Mouse (Mus musculus) right cerebral cortex, postnatal 4 days (tissue): Measurements from ENCODE around the gene Pglyrp1.
A peak's percentile ranks its signal among the peaks of the same experiment; 100 is the strongest.

Source experiments
- DNase-seq: peaks from one replicate; pipeline ENCODE4 v3.0.0-alpha.2; 2022

The Pglyrp1 gene

GRCm38 (mm10) chr7:18886963-18887362 is 15.8 kb downstream of the Pglyrp1 start:
- DNase-seq = no peak

DNA sequence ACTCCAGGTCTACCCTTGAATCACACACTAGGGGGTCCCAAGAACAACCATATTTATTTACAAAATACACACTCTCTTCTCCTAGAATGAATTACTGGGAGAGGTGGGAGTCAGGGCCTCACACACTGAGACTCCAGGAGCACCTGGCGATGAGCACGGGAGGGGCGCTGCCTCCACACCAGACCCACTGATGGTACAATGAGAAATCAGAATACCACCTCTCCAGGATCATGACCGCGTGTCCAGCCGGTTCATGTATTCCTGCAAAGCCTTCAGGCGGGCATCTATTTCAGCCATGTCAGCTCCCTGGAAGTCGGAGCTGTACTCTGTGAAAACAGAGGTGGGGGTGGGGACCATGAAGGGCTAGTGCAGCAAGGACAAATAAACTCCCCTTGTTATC is 19.7 kb downstream of the Pglyrp1 start:
- no peak for DNase-seq

- peak; percentile 92 for DNase-seq
Measured at GRCm38 (mm10) chr7:18891872-18892599, 20.9 kb downstream of the Pglyrp1 start.

GRCm38 (mm10) chr7:18893009-18893408 is 21.9 kb downstream of the Pglyrp1 start:
- DNase-seq = no peak

GRCm38 (mm10) chr7:18893651-18894430 is 22.7 kb downstream of the Pglyrp1 start:
- peak; percentile 65 for DNase-seq

- DNase-seq = peak; percentile 57
Measured at GRCm38 (mm10) chr7:18896536-18896935, 25.4 kb downstream of the Pglyrp1 start.

- DNase-seq = no peak
Measured at GRCm38 (mm10) chr7:18900513-18900912, 29.4 kb downstream of the Pglyrp1 start.

DNA sequence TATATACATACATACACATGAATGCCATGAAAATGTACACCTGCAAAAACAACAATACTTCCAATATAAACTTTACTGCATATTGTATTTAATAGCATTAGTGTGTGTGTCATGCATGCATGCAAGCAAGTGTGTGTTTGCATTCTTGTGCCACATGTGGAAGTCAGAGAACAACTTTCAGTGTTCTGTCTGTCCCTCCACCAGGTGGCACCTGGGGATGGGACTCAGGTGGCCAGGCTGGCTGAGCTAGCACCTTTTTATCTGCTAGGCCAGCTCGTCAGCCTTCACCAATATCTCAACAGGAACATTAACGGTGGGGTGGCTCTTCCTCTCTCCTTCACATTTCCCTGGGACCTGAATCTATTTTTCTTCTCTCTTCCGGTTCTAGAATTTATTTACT is 31.4 kb downstream of the Pglyrp1 start:
- no peak for DNase-seq

- no peak for DNase-seq
Measured at GRCm38 (mm10) chr7:18904971-18905370, 33.8 kb downstream of the Pglyrp1 start.

DNA sequence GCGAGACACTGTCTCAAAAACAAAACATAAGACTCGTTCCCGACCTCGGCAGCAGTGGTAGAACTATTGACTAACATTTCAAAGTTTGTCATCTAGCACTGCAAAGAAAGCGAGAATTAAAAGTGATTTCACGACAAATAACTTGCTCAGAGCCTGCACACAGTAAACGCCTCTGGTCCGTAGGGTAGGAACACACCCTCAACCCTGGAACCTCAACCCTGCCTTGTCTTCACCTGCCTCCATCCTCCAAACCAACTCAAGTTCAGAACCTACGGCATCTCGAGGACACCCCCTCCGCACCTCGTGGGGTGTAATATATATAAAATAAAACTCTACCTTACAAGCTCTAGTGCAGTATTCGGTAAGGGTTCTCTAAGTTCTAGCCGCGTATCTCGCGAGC is 38.7 kb downstream of the Pglyrp1 start:
- no peak for DNase-seq

DNA sequence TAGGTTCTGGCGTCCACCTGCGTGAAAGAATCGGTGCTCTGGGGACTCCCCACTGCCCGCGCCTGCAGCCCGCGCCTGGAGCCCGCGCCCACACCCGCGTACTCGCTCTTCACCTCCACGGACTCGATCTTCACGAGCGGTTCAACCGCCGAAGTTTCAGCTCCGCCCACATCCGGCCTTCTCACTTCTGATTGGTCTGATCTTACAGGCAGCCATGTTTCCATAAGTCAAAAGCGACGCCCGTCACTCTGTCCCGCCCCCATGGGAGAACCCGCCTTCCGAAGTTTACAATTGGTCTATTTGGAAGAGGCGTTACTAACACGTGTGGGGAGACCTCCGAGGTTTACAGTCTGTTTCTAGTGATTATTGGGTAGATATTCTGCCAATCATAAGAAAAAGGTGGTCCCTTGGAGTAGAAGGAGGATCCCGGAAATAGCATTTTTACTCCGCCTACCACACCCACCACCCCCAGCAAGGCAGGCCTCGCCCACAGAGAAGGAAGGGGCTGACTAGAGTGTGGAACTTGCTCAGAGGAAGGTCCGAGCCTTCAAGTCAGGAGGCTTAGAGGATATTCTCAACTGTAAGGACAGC is 39.2 kb downstream of the Pglyrp1 start, which contains the start of gene Ccdc61:
Gene Ccdc61 (minus strand): TSS at position 175 of the 591 bp plus-strand sequence.
- peak; percentile 92 for DNase-seq

- no peak for DNase-seq
Measured at GRCm38 (mm10) chr7:18916254-18916653, 45.1 kb downstream of the Pglyrp1 start.

DNA sequence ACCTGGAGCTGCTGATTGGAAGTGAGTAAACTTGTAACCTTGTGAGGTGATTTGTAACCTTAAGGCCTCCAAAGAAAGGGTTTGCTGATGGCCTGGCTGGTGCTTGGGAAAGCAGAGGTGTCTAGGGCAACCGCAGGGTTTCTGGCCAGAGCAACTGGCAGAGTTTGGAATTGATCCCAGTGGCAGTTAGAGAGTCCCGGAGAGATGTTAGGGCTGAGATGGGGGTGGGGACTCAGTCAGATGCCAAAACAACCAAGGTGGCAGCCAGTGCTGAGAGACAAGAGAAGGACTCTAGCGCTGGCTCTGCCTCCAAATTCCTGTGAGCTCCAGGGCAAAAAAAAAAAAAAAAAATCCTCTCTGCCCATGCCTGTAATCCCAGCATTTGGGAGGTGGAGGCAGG is 46.8 kb downstream of the Pglyrp1 start:
- DNase-seq = no peak

DNA sequence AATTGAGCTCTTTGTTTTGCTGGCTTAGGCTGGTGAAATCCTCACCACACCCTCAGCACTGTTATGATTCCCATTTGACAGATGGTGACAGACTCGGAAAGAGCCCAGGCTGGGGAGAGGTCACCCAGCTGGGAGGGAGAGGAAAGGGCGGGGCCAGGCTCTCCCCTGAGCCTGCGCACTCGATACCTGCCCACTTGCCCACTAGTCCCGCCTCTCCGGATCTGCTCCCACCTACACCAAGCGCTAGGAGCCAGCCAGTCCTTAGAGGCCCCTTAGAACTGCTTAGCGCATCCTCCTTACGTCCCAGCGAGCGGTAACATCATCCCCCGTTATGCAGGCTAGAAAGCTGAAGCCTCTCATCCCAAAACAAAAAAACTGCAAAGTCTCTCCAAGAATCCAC is 49.9 kb downstream of the Pglyrp1 start:
- peak; percentile 46 for DNase-seq

DNA sequence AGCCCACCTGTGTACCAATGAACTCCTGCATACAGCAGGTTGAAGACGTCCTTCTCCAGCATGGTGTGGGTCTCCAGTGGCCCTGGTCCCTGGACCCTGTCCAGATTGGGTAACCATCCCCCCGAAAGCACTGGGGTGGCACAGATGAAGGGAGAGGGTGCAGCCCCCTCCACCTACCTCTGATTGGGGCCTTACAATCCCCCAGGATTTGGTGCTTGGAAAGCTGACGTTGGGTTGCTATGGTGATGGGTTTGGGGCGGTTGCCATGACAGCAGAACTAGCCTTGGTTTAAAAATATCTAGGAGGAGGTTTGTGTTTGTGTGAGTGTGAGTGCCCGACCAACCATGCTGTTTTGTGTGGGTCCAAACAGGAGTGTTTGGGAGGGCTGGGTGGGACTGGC is 51.7 kb downstream of the Pglyrp1 start:
- peak; percentile 78 for DNase-seq

DNA sequence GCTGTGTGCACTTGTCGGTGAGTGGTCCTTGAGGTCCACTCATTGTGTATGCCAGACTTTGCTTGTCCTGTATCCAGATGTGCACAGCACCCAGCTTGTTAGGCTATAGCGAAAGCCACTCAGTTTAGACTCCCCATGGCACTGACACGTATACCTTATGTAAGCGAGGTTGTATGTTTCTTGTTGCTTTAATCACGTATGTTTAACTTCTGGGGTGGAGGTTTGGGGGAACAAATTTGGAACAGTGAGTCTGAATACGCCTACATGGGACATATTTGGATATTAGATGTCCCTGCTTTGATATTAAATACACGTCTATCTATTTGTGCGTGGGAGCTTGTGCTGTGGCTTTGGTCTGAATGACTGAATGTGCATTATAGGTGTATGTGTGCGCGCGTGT is 52.1 kb downstream of the Pglyrp1 start:
- no peak for DNase-seq

DNA sequence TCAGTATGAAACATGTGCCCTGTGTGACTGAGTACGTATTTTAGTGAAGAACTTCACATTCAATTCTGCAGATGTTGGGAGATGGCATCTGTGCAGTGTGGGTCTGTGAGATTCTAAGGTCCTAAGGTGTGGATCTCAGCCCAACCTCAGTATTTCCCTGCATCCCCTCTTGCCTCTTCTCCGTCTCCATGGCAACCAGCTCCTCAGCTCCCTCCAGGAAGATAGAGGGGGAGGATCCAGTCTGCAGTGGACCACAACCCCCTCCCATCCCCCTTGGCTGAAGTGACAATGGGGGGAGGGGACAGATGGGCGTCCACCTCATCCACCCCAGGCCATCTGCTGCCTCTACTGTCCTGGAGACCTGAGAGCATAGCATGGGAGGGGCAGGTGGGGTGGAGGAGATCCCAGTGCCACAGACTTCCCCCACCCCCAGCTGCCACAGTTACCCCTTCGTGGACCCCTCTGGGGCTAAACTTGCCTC is 52.6 kb downstream of the Pglyrp1 start:
- DNase-seq = peak; percentile 43

GRCm38 (mm10) chr7:18924321-18924720 is 53.2 kb downstream of the Pglyrp1 start:
- DNase-seq = peak; percentile 32

DNA sequence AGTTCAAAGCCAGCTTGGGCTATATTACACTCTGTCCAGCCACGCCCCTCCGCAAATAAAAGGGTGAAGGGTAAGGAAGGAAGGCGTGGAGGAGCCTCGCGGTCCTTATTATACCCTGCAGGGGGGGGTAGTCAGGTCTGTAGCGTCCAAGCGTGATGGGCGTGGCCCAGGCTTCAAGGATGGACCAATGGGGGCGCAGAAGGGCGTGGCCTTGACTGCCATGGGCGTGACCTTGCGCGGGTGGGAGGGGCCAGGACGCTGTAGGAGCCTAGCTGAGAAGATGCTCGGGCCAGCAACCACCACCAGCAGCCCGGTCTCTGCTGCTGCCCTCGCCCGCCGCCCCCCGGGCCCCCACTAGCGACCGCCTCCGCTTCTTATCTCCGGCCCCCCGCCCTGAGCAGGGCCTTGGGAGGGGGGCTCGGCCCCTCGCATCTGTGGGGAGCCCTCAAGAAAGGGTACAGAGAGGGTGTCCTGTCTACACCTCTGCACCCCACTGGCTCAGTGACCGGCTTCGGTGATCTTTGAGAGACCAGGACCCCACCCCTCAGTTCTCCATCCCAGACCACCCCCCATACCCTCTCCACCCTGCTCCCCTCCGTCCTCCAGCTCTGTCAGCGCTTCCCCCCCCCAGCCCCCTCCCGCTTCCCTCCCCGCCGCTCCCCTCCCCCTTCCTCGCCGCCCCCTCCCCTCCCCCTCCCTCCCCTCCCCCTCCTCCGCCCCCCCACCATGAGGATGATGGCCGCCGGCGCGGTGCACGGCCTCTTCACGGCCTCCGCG is 54.2 kb downstream of the Pglyrp1 start, which contains the start of gene Nova2:
Gene Nova2 (plus strand): TSS at position 727 of the 777 bp plus-strand sequence.
- DNase-seq = peak; percentile 97

DNA sequence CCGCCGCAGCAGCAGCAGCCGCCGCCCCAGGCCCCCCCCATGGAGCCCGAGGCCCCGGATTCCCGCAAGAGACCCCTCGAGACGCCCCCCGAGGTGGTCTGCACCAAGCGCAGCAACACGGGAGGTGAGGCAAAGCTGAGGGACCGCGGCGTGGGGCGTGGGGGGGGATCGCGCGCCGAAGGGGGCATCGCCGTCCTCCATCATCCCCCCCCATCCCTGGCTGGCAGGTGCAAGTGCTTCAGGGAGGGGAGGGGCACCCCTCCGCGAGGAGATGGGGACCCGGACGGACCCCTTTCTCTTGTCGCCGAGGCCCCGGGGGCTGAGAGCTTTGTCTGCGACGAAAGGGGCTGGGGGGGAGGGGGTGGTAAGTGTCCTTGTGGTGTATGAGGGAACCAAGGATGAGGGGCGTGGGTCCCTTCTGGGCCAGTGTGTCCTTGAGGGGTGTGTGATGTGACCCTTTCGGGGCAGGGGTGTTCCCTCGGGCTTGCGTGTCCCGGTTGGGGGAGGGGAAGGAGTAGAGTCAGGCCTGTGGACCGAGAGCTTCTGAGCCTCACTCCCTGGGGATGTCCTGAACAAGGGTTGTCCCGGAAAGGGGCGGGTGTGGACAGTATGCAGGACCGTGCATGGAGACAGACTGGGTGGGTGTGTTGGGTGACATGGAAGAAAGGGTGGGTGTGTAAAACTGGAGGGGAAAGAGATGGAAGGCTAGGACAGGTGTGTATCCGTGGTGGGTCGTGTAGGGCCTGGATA is 55.1 kb downstream of the Pglyrp1 start:
- DNase-seq = peak; percentile 61

GRCm38 (mm10) chr7:18926911-18927310 is 55.8 kb downstream of the Pglyrp1 start:
- DNase-seq = no peak

DNA sequence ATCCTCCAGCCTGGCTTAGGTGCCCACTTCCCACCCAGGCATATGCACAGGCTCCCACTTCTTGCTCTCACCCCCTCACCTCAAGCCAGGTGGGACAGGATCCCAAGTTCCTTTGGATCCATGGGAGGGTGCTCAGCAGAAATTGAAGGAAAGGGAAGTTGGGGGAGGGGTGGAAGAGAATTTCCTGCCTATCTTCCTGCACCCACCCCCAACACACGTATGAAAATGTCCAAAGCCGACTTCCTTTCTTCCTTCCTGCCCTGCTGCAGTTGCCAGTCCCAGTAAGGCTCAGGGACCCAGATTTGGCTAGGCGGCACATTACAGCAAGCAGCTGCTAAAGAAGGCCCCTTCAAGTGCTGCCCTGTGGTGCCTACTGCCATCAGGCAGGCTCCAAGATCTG is 56.6 kb downstream of the Pglyrp1 start:
- no peak for DNase-seq
